Mouse (Mus musculus): ENCODE measurements at regions not wholly inside any gene's neighbourhood (a gene's known extent, or its start where the extent isn't known, plus 50 kb on each side); places are given as distances from the start of the nearest gene placed in this dataset.
"Not testable (repeated sequence)": the region's sequence is repeated elsewhere in the genome, so short reads cannot be mapped to it uniquely, and the experiment has no call there.

GRCm38 (mm10) chr14:53073126-53073525 lies 577.6 kb upstream of the Olfr1507 start:
- TF ChIP-seq CTCF, EP300 (IDR thresholded peaks at IDR 0.05; ENCODE audit: low read depth): not testable (repeated sequence)

Measured in heart, postnatal 0 days (tissue).